Mouse (Mus musculus) CH12F3 (cell line): Measurements from ENCODE around the gene Zfp334.

ENCODE experiments used
- in situ Hi-C: fragments of 300-500 bp; cut with MboI; formaldehyde crosslinking; loops from 2 replicates; pipeline ENCODE4 v1.14.3; 2020; ENCODE audit warnings: low sequenced_read_pairs

Gene Zfp334

GRCm38 (mm10) chr2:165387844-165388495, at the start of gene Zfp334:
Gene Zfp334 (minus strand): TSS chr2:165388259.
- in situ Hi-C loops = no loop called here

GRCm38 (mm10) chr2:165428694-165429093, 40.6 kb upstream of the Zfp334 start:
- in situ Hi-C loops = no loop called here

- in situ Hi-C loops = no loop called here
Measured at GRCm38 (mm10) chr2:165420195-165420594, 32.1 kb upstream of the Zfp334 start.

- in situ Hi-C loops = no loop called here
Measured at GRCm38 (mm10) chr2:165419670-165420111, 31.6 kb upstream of the Zfp334 start.

GRCm38 (mm10) chr2:165418577-165418976, 30.5 kb upstream of the Zfp334 start:
- in situ Hi-C loops = no loop called here

DNA sequence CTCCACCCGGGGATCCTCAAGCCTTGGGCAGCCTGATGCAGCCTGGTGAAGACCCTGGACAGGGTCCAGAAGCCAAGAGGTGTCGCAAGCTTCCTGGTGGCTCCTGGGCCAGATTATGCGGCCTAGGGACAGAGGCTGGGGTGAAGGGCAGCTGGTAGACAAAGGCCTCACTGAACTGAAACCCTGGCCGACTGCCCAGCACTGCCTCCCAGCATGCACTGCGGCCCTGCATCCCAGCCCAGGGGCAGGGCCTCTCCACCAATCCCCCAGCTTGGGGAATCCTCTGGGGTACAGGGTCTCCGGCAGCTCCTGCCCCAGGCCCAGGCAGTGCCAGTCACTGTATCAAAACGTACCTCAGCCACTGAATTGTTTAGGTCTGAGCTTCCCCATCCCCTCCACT, 29.2 kb upstream of the Zfp334 start:
- in situ Hi-C loops = no loop called here

DNA sequence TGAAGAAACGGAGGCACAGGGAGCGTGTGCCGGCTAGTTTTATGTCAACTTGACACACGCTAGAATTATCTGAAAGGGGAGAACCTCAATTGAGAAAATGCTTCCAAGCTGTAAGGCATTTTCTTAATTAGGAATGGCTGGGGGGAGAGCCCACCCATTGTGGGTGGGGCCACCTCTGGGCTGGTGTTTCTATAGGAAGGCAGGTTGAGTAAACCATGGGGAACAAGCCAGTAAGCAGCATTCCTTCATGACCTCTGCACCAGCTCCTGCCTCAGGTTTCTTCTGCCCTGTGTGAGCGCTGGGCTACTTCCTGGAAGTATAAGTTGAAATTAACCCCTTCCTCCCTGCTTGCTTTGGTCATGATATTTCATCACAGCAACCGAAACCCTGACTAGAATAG, 27.7 kb upstream of the Zfp334 start:
- in situ Hi-C loops = no loop called here

- in situ Hi-C loops = no loop called here
Measured at GRCm38 (mm10) chr2:165415141-165415721, 27.2 kb upstream of the Zfp334 start.

DNA sequence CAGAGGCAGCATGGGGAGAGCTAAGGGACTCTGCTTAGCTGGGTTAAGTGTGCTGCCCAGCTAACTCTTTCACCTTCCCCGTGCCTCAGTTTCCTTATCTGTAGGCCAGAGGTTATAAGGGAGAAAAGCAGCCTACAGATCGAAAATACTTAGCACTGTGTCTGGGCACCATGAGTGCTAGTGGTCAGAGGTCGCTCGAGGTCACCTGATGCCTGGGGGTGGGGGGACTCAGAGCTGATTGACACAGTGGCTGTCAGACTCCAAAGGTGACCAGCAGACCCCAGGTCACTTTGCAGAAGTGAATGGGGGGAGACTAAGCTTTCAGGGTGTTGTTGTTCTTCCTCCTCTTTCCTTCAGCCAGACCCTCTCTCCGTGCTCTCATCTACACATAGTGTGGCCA, 26.3 kb upstream of the Zfp334 start:
- in situ Hi-C loops = no loop called here

DNA sequence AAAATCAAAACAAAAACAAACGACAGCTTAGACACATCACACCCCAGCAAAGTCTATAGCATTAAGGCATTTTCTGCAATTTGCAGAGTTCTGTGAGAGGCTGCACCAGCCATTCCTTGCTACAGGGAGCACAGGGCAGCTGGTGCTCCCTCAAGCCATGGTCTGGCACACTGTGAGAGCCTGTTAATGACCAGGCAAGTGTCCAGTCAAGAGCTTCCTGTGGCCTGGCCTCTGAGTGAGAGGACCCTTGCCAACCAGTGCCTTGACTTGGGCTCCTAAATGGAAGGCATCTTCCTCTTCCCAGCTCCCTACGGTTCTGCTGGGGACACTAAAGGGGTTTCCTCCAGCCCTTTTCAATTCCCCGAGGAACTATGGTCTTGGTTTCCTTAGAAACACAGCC, 25.8 kb upstream of the Zfp334 start:
- in situ Hi-C loops = no loop called here

- in situ Hi-C loops = no loop called here
Measured at GRCm38 (mm10) chr2:165407700-165408301, 19.7 kb upstream of the Zfp334 start.

GRCm38 (mm10) chr2:165405351-165405750, 17.3 kb upstream of the Zfp334 start:
- in situ Hi-C loops = no loop called here

DNA sequence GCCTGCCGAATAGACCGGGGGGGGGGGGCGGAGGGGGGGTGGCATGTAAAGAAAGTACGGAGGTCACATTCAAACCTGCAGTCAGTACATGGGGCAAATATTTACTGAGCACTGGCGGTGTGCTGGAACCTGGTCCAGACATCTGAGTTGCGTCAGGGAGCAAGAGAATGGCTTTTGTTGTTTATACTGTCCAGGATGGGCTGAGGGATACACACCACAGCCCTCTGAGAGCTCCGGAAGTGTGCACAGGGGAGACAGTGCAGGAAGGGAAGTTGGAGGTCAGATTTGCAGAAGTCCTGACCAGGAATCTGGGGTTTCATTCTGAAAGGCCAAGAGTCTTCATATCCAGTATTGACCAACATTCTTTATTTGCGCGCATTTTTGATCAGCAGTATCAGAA, 16.9 kb upstream of the Zfp334 start:
- in situ Hi-C loops = no loop called here

GRCm38 (mm10) chr2:165398164-165398785, 10.2 kb upstream of the Zfp334 start:
- in situ Hi-C loops = no loop called here

DNA sequence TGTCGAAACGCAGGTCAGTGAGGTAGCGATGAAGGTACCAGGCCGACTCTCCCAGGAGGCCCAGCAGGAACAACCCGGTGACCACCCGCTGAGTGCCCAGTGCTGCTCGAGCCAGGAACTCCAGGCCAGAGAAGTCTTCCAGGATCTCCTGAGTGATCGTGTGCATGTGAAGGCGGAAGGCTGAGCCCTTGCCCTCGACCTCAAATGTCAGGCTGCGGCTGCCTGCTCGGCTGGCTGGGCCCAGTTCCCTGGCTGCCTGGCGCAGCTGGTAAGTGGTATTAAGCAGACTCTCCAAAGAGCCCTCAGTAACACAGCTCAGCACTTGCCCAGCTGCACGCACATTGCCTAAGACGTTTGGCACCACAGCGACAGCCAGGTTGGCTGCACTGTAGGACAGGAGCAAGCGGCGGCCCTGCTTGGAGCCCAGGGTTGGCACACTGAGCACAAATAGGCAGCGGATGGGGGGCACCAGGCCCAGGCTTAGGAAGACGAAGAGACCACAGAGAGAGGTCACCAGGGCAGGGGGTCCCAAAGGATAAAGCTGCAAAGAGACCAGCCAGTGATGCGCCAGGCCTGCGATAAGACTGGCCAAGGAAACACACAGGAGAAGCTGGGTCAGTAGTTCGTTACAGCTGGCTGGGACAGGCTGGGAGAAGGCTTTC, 9.6 kb upstream of the Zfp334 start:
- in situ Hi-C loops = no loop called here

DNA sequence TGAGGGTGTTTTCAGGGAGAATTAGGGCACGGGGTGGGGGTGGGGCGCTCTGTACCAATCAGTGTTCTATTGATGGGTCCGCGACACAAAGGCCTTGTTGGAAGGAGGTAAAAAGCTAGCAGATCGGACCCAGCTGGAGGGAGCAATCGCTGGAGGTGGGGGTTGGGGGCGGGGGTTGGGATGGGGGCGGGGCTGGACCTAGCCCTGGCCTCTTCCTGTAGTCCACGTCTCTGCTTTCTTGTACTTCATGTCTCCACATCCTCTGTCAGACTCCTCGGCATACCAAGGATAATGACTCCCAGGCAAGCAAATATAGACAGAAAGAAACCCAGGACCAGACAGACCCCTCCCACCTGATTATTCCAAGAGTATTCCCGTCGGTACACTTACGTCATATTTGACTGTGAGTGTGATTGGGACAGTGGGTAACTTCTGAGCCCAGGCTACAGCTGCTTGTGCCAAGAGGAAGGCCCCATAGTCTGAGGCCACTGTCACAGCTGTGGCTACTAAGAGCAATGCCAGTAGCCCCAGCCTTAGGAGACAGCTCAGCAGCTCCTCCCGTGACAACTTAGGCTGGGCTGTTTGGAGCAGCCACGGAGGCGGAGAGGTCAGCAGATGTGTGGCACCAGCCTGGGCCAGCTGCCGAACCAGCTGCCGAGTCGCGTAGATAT, 8.9 kb upstream of the Zfp334 start:
- in situ Hi-C loops = no loop called here

DNA sequence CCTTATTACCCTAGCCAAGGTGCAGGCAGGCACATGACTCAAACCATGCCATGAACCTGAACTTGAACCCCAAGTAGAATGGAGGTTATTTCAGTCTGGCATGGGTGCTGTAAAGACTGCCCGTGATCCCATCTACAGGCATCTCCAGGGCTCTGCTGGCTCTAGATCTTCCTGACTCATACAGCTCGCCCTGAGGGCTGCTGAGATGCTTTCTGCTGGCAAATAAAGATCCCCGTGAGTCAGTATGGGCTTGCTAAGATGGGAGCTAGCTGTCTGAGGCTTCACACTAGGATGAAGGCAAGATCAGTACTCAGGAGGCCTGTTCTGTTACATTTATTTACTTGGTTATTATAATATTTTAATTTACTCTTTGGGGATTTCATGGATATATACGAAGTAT, 4.1 kb upstream of the Zfp334 start:
- in situ Hi-C loops = no loop called here

DNA sequence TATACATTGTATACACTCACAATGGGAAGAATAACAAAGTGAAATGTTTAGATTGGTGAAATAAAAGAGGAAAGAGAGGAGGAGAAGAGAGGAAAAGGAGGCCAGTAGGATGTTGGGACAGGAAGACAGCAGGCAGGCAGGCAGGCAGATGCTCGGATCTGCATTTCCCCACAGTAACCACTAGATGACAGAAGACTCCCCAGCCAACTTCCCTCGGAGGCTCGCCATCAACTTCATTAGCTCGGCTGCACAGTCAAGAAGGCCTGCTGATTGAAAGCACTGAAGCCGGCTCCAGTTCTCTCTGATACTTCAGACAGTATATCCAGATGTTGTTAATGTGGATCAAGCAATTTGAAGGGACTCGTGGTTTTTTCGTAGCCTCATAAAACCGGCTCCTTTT, 3.5 kb upstream of the Zfp334 start:
- in situ Hi-C loops = no loop called here

DNA sequence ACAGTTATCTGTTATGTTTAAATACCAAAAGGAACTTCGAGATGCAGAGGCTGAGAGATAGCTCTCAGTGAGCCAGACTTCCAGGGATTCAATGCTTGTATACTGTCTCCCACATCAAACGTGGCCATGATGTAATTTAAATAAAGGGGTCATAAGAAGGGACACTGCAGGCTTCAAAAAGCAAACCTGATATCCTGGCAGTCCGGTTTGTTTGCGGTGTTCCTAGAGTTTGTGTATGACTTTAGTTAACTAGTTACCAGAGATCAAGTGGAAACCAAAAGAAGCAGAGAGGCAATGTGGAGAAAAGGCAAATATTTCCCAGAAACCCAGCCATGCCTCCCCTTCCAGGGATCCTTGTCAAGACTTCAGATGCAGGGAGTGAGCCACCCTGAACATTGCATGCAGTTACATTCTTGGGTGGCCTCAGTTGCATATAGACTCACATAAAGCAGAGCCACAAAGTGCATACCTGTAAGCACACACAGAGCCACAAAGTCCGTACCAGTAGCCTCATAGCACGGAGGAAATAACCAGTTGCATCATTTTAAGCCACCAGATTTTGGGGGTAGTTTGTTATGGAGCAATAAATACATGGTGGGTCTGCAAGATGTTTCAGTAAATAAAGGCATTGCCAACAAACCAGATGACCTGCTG, 1.4 kb upstream of the Zfp334 start:
- in situ Hi-C loops = no loop called here

- in situ Hi-C loops = no loop called here
Measured at GRCm38 (mm10) chr2:165387370-165387769, 689 bp downstream of the Zfp334 start.
